Comparison of ENCODE assay signal across 8 mouse cellular contexts in the genomic region with DNA sequence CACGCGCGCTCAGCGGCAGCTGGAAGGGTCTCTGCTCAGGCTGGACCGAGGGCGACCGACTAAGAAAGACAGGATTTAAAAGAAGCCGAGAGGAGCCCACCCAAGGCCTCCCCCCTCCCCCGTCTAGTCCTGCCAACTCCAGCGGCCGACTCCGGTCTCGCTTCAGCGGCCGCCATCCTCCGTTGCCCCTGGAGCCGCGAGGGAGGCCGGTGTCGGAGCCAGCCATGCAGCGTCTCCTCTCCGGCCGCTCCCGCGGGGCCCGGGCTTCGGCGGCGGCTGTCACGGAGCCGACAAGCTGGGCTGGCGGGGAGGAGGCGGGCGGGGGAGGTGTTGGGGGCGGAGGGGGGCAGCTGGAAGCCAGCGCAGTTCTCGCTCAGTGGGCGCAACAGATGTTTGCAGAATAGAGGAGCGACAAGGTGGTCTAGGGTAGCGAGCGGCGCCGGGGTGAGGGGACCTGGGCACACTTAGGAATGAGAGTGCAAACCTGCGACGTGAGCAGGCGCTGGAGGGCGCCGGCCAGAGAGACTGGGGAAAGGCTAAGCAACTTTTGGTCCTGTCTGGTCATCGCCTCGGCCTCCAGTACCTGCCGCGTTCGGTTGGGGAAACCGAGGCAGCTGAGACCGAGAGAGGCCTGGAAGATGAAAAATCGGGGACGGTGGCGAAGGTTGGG. TPM values are rescaled to one million over a fixed set of nuclear protein-coding genes. Genes with fewer than 3 reads are reported as not detected.
A peak's percentile ranks its signal among the peaks of the same experiment; 100 is the strongest.
DNase-seq lines count a peak whose midpoint lies in the region; ATAC-seq and TF ChIP-seq lines count a peak whose summit lies in the region.

No protein-coding gene starts in this region.

- H3K27ac ChIP-seq in ES-E14 (ENCODE audit: insufficient read depth, low read depth, low read length, poor library complexity, severe bottlenecking): no peak overlapping the region
- no peak overlapping the region for H3K27ac ChIP-seq in heart, embryonic 14.5 days (replicated peaks in 1 of 2; ENCODE audit: control insufficient read depth in 1 of 2, insufficient read depth in 1 of 2, low read depth in 2 of 2, low read length in 2 of 2)
- H3K27ac ChIP-seq in limb, embryonic 10.5 days: no peak overlapping the region; the same call in 1 of the 2 replicates
- H3K27ac ChIP-seq in neural tube, embryonic 14.5 days (ENCODE audit: low read depth, low read length): no peak overlapping the region

- DNase-seq in gastrocnemius, postnatal 10 days: peak; percentile 36
- DNase-seq in gastrocnemius, adult 8-10 months (ENCODE audit: low spot score in 2 of 2): no peak
- no peak for DNase-seq in ES-E14 (ENCODE audit: low read depth, low spot score)
- DNase-seq in limb, embryonic 10.5 days (ENCODE audit: low spot score): peak; percentile 70
- no peak for DNase-seq in thymus, postnatal 36 days
- no peak for DNase-seq in frontal cortex, postnatal 36 days (ENCODE audit: low spot score in 2 of 2)

- H3K4me2 ChIP-seq in heart, embryonic 14.5 days (ENCODE audit: low read length): peak overlapping the region; percentile 82
- H3K4me2 ChIP-seq in neural tube, embryonic 14.5 days (ENCODE audit: low read depth, low read length): peak overlapping the region; percentile 66

- H3K27me3 ChIP-seq in heart, embryonic 14.5 days (ENCODE audit: control insufficient read depth, insufficient read depth, low read length): peaks cover 67% of the 10 kb centered on the region
- peaks cover 94% of the 10 kb centered on the region for H3K27me3 ChIP-seq in limb, embryonic 10.5 days (ENCODE audit: low read depth, poor library complexity, severe bottlenecking)
- H3K27me3 ChIP-seq in neural tube, embryonic 14.5 days (ENCODE audit: control insufficient read depth, insufficient read depth, low read length): peaks cover 20% of the 10 kb centered on the region

- in situ Hi-C loops in ES-E14 (cut with MboI; ENCODE audit: low sequenced_read_pairs in 2 of 2, unreplicated experiment in 2 of 2): loop anchor here (5.0 to 25.0 kb wide), 2 partner anchors 310 to 320 kb away; a partner anchor contains a TSS

- H3K4me1 ChIP-seq in ES-E14 (ENCODE audit: control insufficient read depth in 2 of 2, insufficient read depth in 2 of 2, low read length in 2 of 2, poor library complexity in 1 of 2): peaks cover 2 to 13% of the 10 kb centered on the region in 2 experiments; a peak in 2 of 4 replicates
- H3K4me1 ChIP-seq in heart, embryonic 14.5 days (ENCODE audit: control insufficient read depth in 2 of 2, insufficient read depth in 2 of 2, low read length in 2 of 2): peaks cover 13 to 37% of the 10 kb centered on the region in 2 experiments
- peaks cover 59% of the 10 kb centered on the region for H3K4me1 ChIP-seq in limb, embryonic 10.5 days
- H3K4me1 ChIP-seq in neural tube, embryonic 14.5 days (ENCODE audit: control insufficient read depth, insufficient read depth, low read length): peaks cover 31% of the 10 kb centered on the region

- WGBS in heart, embryonic 14.5 days: under 1% methylated on average over 49 of the region's 58 CpGs
- WGBS in limb, embryonic 10.5 days: under 1% methylated on average over 56 of the region's 58 CpGs
- under 1% methylated on average over 48 of the region's 58 CpGs for WGBS in neural tube, embryonic 14.5 days

- ATAC-seq in heart, embryonic 14.5 days (ENCODE audit: insufficient number of reproducible peaks, insufficient read depth, low FRiP score, low read depth): no peak
- peak; percentile 7; the same call in 1 of the 2 replicates for ATAC-seq in neural tube, embryonic 14.5 days (ENCODE audit: low read depth)

- H3K9me3 ChIP-seq in ES-E14 (ENCODE audit: control insufficient read depth, insufficient read depth, low read depth, low read length): no peaks in the 10 kb centered on the region
- H3K9me3 ChIP-seq in heart, embryonic 14.5 days (ENCODE audit: control insufficient read depth, low read length): no peaks in the 10 kb centered on the region
- no peaks in the 10 kb centered on the region for H3K9me3 ChIP-seq in limb, embryonic 10.5 days (replicated peaks)
- H3K9me3 ChIP-seq in neural tube, embryonic 14.5 days (ENCODE audit: control insufficient read depth, low read length): no peaks in the 10 kb centered on the region

- H3K36me3 ChIP-seq in ES-E14 (ENCODE audit: control insufficient read depth, insufficient read depth, low read length, poor library complexity, severe bottlenecking): no peaks in the 10 kb centered on the region; the same call in 1 of the 2 replicates
- no peaks in the 10 kb centered on the region for H3K36me3 ChIP-seq in heart, embryonic 14.5 days (ENCODE audit: control insufficient read depth, insufficient read depth, low read length)
- no peaks in the 10 kb centered on the region for H3K36me3 ChIP-seq in limb, embryonic 10.5 days
- H3K36me3 ChIP-seq in neural tube, embryonic 14.5 days (ENCODE audit: control insufficient read depth, insufficient read depth, low read length): no peaks in the 10 kb centered on the region

- peak overlapping the region; percentile 10; the same call in 1 of the 2 replicates for H3K9ac ChIP-seq in ES-E14 (ENCODE audit: insufficient read depth, low read depth, low read length, poor library complexity, severe bottlenecking)
- peak overlapping the region; percentile 55 for H3K9ac ChIP-seq in heart, embryonic 14.5 days (ENCODE audit: low read length)
- H3K9ac ChIP-seq in neural tube, embryonic 14.5 days (replicated peaks; ENCODE audit: low read depth, low read length): peak overlapping the region; percentile 12; the same call in 1 of the 2 replicates

- peak overlapping the region; percentile 47 to 51 for H3K4me3 ChIP-seq in ES-E14 (ENCODE audit: insufficient read depth in 1 of 2, low read depth in 1 of 2, low read length in 2 of 2, poor library complexity in 1 of 2, severe bottlenecking in 1 of 2)
- H3K4me3 ChIP-seq in heart, embryonic 14.5 days (ENCODE audit: control insufficient read depth in 1 of 2, insufficient read depth in 1 of 2, low read depth in 1 of 2, low read length in 2 of 2): peak overlapping the region; percentile 33 to 46
- H3K4me3 ChIP-seq in limb, embryonic 10.5 days: peak overlapping the region; percentile 51
- H3K4me3 ChIP-seq in neural tube, embryonic 14.5 days (ENCODE audit: low read depth, low read length): peak overlapping the region; percentile 31

TF ChIP-seq in ES-E14, 5 proteins besides CTCF, POLR2A, EP300 and RAD21:
- TF ChIP-seq ZC3H11A (IDR thresholded peaks at IDR 0.05; ENCODE audit: borderline replicate concordance, low read depth, low read length) (no peak), CHD2 (IDR thresholded peaks at IDR 0.05; ENCODE audit: low read depth, low read length) (no peak), HCFC1 (IDR thresholded peaks at IDR 0.05; ENCODE audit: borderline replicate concordance, insufficient read depth, low read length) (no peak), MAFK (IDR thresholded peaks at IDR 0.05; ENCODE audit: insufficient read depth, low read depth, low read length) (no peak), ZNF384 (IDR thresholded peaks at IDR 0.05; ENCODE audit: low read depth, low read length) (no peak)

RNA-seq across cellular contexts. Expression of a gene that starts 4.0 kb away (rescaled TPM):
- under 1 TPM in 1 of 2 experiments, not detected in 1; 0.50 TPM for total RNA-seq in gastrocnemius, postnatal 10 days (2021)
- total RNA-seq in gastrocnemius, adult 8-10 months (2022): under 1 TPM in 1 of 4 experiments, not detected in 3; 0.24 TPM
- 8.6 and 16.7 TPM in 2 replicates for total RNA-seq in ES-E14 (2012; rRNA removed)
- polyA plus RNA-seq in heart, embryonic 14.5 days (2014; fragmentation: Nextera tagmentation; extraction: Ambion mirVana): 0.93 and 1.3 TPM in 2 replicates
- polyA plus RNA-seq in limb, embryonic 10.5 days (2016; fragmentation: Nextera tagmentation; extraction: Ambion mirVana): 1.4 and 2.1 TPM in 2 replicates
- polyA plus RNA-seq in neural tube, embryonic 14.5 days (2014; fragmentation: Nextera tagmentation; extraction: Ambion mirVana): 0.21 and 0.45 TPM in 2 replicates

RNA-seq across cellular contexts. Expression of a gene that starts 9.3 kb away (rescaled TPM):
- not detected for total RNA-seq in gastrocnemius, postnatal 10 days (2021)
- total RNA-seq in gastrocnemius, adult 8-10 months (2022): not detected
- 3.1 and 3.7 TPM in 2 replicates for total RNA-seq in ES-E14 (2012; rRNA removed)
- 0.27 and 0.41 TPM in 2 replicates for polyA plus RNA-seq in heart, embryonic 14.5 days (2014; fragmentation: Nextera tagmentation; extraction: Ambion mirVana)
- polyA plus RNA-seq in limb, embryonic 10.5 days (2016; fragmentation: Nextera tagmentation; extraction: Ambion mirVana): 0.15 and 0.23 TPM in 2 replicates
- polyA plus RNA-seq in neural tube, embryonic 14.5 days (2014; fragmentation: Nextera tagmentation; extraction: Ambion mirVana): 3.2 and 3.6 TPM in 2 replicates

RNA-seq across cellular contexts. Expression of a gene that starts 22.6 kb away (rescaled TPM):
- total RNA-seq in gastrocnemius, postnatal 10 days (2021): 1 to 10 TPM; 2.5 to 4.6 TPM
- not detected for total RNA-seq in gastrocnemius, adult 8-10 months (2022)
- 27.8 and 32.1 TPM in 2 replicates for total RNA-seq in ES-E14 (2012; rRNA removed)
- polyA plus RNA-seq in heart, embryonic 14.5 days (2014; fragmentation: Nextera tagmentation; extraction: Ambion mirVana): 14.8 and 16.5 TPM in 2 replicates
- polyA plus RNA-seq in limb, embryonic 10.5 days (2016; fragmentation: Nextera tagmentation; extraction: Ambion mirVana): 54.8 and 56.2 TPM in 2 replicates
- polyA plus RNA-seq in neural tube, embryonic 14.5 days (2014; fragmentation: Nextera tagmentation; extraction: Ambion mirVana): 2.4 and 3.3 TPM in 2 replicates

RNA-seq across cellular contexts. Expression of a gene that starts 28.8 kb away (rescaled TPM):
- 10 to 100 TPM; 12.3 to 14.5 TPM for total RNA-seq in gastrocnemius, postnatal 10 days (2021)
- total RNA-seq in gastrocnemius, adult 8-10 months (2022): 1 to 10 TPM; 3.0 to 5.4 (median 4.1) TPM
- 21.1 and 21.7 TPM in 2 replicates for total RNA-seq in ES-E14 (2012; rRNA removed)
- 34.8 and 35.9 TPM in 2 replicates for polyA plus RNA-seq in heart, embryonic 14.5 days (2014; fragmentation: Nextera tagmentation; extraction: Ambion mirVana)
- polyA plus RNA-seq in limb, embryonic 10.5 days (2016; fragmentation: Nextera tagmentation; extraction: Ambion mirVana): 60.5 and 64.1 TPM in 2 replicates
- 32.6 and 41.6 TPM in 2 replicates for polyA plus RNA-seq in neural tube, embryonic 14.5 days (2014; fragmentation: Nextera tagmentation; extraction: Ambion mirVana)

RNA-seq across cellular contexts. Expression of a gene that starts 42.0 kb away (rescaled TPM):
- 1 to 10 TPM; 1.7 to 2.0 TPM for total RNA-seq in gastrocnemius, postnatal 10 days (2021)
- total RNA-seq in gastrocnemius, adult 8-10 months (2022): under 1 TPM in 3 of 4 experiments, not detected in 1; 0.31 to 0.58 (median 0.35) TPM
- 15.1 and 20.6 TPM in 2 replicates for total RNA-seq in ES-E14 (2012; rRNA removed)
- polyA plus RNA-seq in heart, embryonic 14.5 days (2014; fragmentation: Nextera tagmentation; extraction: Ambion mirVana): 0.36 and 3.2 TPM in 2 replicates
- polyA plus RNA-seq in limb, embryonic 10.5 days (2016; fragmentation: Nextera tagmentation; extraction: Ambion mirVana): 0.16 TPM in 1 of 2 replicates, not detected in the other
- polyA plus RNA-seq in neural tube, embryonic 14.5 days (2014; fragmentation: Nextera tagmentation; extraction: Ambion mirVana): 68.8 and 298 TPM in 2 replicates

Comparison
In these comparisons a context has a peak if more than half of its experiments do, and no peak if none do; other contexts are left out.
1. DNase-seq: peak in gastrocnemius, postnatal 10 days (single experiment) and limb, embryonic 10.5 days (single experiment); none in gastrocnemius, adult 8-10 months (0 of 2), ES-E14 (single experiment), thymus, postnatal 36 days (0 of 2) and frontal cortex, postnatal 36 days (0 of 2).
2. Peak in every context shown above with its lines, with median percentiles within 50 percentile points of each other: H3K4me3 ChIP-seq and H3K9ac ChIP-seq.